Mouse (Mus musculus) heart, adult 18-20 months (tissue): ENCODE measurements around the gene G3bp1. TPM values are rescaled to one million over a fixed set of nuclear protein-coding genes. Genes with fewer than 3 reads are reported as not detected.

Experiments used
- microRNA-seq, 2 experiments: library from miRNA; unstranded; fragments of <30 nt; microRNA quantifications; one replicate each; pipeline ENCODE4 v1.2.0; 2022
- total RNA-seq, 2 experiments: library from RNA; stranded (reverse); gene quantifications; 2 replicates each; pipeline ENCODE4 v1.2.3; 2021

Gene G3bp1
- total RNA-seq, 2 experiments from 2014 or later, result 40.5 to 41.3 TPM

Small RNAs within 50 kb of the gene (microRNA-seq; reads per million reads assigned to microRNA genes)
- 0 reads per million in 2 experiments for gene Mir7652

Other genes starting within 250 kb of the G3bp1 start
- gene Fat2, start 133.1 kb upstream of the G3bp1 start, total RNA-seq, result under 1 TPM; 0.13 to 0.15 TPM
- 100 to 1,000 TPM; 264 to 308 TPM for gene Sparc, start 46.5 kb upstream of the G3bp1 start, total RNA-seq
- gene Atox1, start 8.4 kb upstream of the G3bp1 start, total RNA-seq, result 100 to 1,000 TPM in 1 of 2 experiments, 10 to 100 TPM in 1; 98.7 to 104 TPM
- gene Glra1, start 138.5 kb downstream of the G3bp1 start, total RNA-seq, result not detected